Mouse (Mus musculus): ENCODE measurements around the gene Gm11114. TPM values are rescaled to one million over a fixed set of nuclear protein-coding genes. Genes with fewer than 3 reads are reported as not detected.

Gene Gm11114
- total RNA-seq (2021) = not detected

- no peak for DNase-seq (ENCODE audit: low spot score in 2 of 2)
- intact Hi-C loops (cut with DNase I) = no loop called here
Measured at GRCm38 (mm10) chr9:85312473-85312872, at the start of gene Gm11114. TSS of gene Gm11114 (plus strand) at chr9:85312773.

GRCm38 (mm10) chr9:85266847-85267246 lies 45.7 kb upstream of the Gm11114 start:
- intact Hi-C loops (cut with DNase I) = no loop called here

GRCm38 (mm10) chr9:85274114-85274513 lies 38.5 kb upstream of the Gm11114 start:
- DNase-seq (ENCODE audit: low spot score in 2 of 2) = no peak
- intact Hi-C loops (cut with DNase I) = no loop called here

More at GRCm38 (mm10) chr9:85266847-85267246, 45.7 kb upstream of the Gm11114 start:
- no peak for DNase-seq (ENCODE audit: low spot score in 2 of 2)

GRCm38 (mm10) chr9:85302849-85303248 lies 9.7 kb upstream of the Gm11114 start:
- DNase-seq (ENCODE audit: low spot score in 2 of 2) = no peak
- intact Hi-C loops (cut with DNase I) = no loop called here

GRCm38 (mm10) chr9:85303378-85303777 lies 9.2 kb upstream of the Gm11114 start:
- intact Hi-C loops (cut with DNase I) = no loop called here
- DNase-seq (ENCODE audit: low spot score in 2 of 2) = no peak

- intact Hi-C loops (cut with DNase I) = no loop called here
- DNase-seq (ENCODE audit: low spot score in 2 of 2) = no peak
Measured at GRCm38 (mm10) chr9:85316122-85316521, 3.5 kb downstream of the Gm11114 start.

GRCm38 (mm10) chr9:85320167-85320951 lies 7.8 kb downstream of the Gm11114 start:
- intact Hi-C loops (cut with DNase I) = loop anchor here (10.0 kb wide), 1 partner anchor 1066 kb away; no protein-coding TSS in a partner anchor
- no peak for DNase-seq (ENCODE audit: low spot score in 2 of 2)

- intact Hi-C loops (cut with DNase I) = loop anchor here (10.0 kb wide), 1 partner anchor 1070 kb away; no protein-coding TSS in a partner anchor
- DNase-seq (ENCODE audit: low spot score in 2 of 2) = no peak
Measured at GRCm38 (mm10) chr9:85324158-85324875, 11.7 kb downstream of the Gm11114 start.

- no peak for DNase-seq (ENCODE audit: low spot score in 2 of 2)
- intact Hi-C loops (cut with DNase I) = loop anchor here (5.0 to 10.0 kb wide), 3 partner anchors 983 to 1368 kb away; no protein-coding TSS in a partner anchor
Measured at GRCm38 (mm10) chr9:85325201-85325868, 12.8 kb downstream of the Gm11114 start.

- DNase-seq (ENCODE audit: low spot score in 2 of 2) = peak; percentile 19 to 26
Measured at GRCm38 (mm10) chr9:85326292-85327241, 14.0 kb downstream of the Gm11114 start.

GRCm38 (mm10) chr9:85327242-85328211 lies 15.0 kb downstream of the Gm11114 start, which contains the start of gene Tent5a:
TSS of gene Tent5a (minus strand) at chr9:85327348.
- peak; percentile 46 to 59 for DNase-seq (ENCODE audit: low spot score in 2 of 2)
- intact Hi-C loops (cut with DNase I) = loop anchor here (5.0 to 10.0 kb wide), 3 partner anchors 985 to 1370 kb away; no protein-coding TSS in a partner anchor

More at GRCm38 (mm10) chr9:85326292-85327241, 14.0 kb downstream of the Gm11114 start:
- intact Hi-C loops (cut with DNase I) = loop anchor here (5.0 to 10.0 kb wide), 3 partner anchors 984 to 1369 kb away; no protein-coding TSS in a partner anchor

GRCm38 (mm10) chr9:85328259-85328658 lies 15.7 kb downstream of the Gm11114 start:
- DNase-seq (ENCODE audit: low spot score in 2 of 2) = peak; percentile 75 to 77
- intact Hi-C loops (cut with DNase I) = loop anchor here (5.0 to 10.0 kb wide), 3 partner anchors 986 to 1371 kb away; no protein-coding TSS in a partner anchor

GRCm38 (mm10) chr9:85331521-85331920 lies 18.9 kb downstream of the Gm11114 start:
- DNase-seq (ENCODE audit: low spot score in 2 of 2) = no peak
- intact Hi-C loops (cut with DNase I) = no loop called here

GRCm38 (mm10) chr9:85336046-85336445 lies 23.5 kb downstream of the Gm11114 start:
- intact Hi-C loops (cut with DNase I) = no loop called here
- no peak for DNase-seq (ENCODE audit: low spot score in 2 of 2)

GRCm38 (mm10) chr9:85340303-85340702 lies 27.7 kb downstream of the Gm11114 start:
- DNase-seq (ENCODE audit: low spot score in 2 of 2) = no peak
- intact Hi-C loops (cut with DNase I) = no loop called here

GRCm38 (mm10) chr9:85342892-85343785 lies 30.6 kb downstream of the Gm11114 start:
- intact Hi-C loops (cut with DNase I) = no loop called here

More at GRCm38 (mm10) chr9:85342892-85343785, 30.6 kb downstream of the Gm11114 start:
- no peak for DNase-seq (ENCODE audit: low spot score in 2 of 2)
